Mouse (Mus musculus): ENCODE measurements at regions not wholly inside any gene's neighbourhood (a gene's known extent, or its start where the extent isn't known, plus 50 kb on each side); places are given as distances from the start of the nearest gene placed in this dataset.

- Histone ChIP-seq H3K4me2 (ENCODE audit: low read depth, low read length) (no peak overlapping the region), H3K9me3 (ENCODE audit: low read length) (no peaks in the 10 kb centered on the region), H3K4me3 (ENCODE audit: low read length) (no peak overlapping the region), H3K27me3 (ENCODE audit: insufficient read depth, low read length) (no peaks in the 10 kb centered on the region; the same call in 1 of the 2 replicates), H3K9ac (replicated peaks; ENCODE audit: low read length) (no peak overlapping the region), H3K27ac (no peak overlapping the region), H3K4me1 (ENCODE audit: insufficient read depth, low read length) (no peaks in the 10 kb centered on the region), H3K36me3 (ENCODE audit: insufficient read depth, low read length) (no peaks in the 10 kb centered on the region)
- TF ChIP-seq CTCF (IDR thresholded peaks at IDR 0.05; ENCODE audit: low read depth) = no peak
- WGBS = 48% methylated on average over 13 of the region's 13 CpGs
- ATAC-seq = peak; percentile 61
- DNase-seq (ENCODE audit: low spot score) = no peak
Observed at GRCm38 (mm10) chrX:99358051-99358617, 112.9 kb downstream of the Pja1 start.

GRCm38 (mm10) chrX:99355128-99355527, 115.9 kb downstream of the Pja1 start:
- Histone ChIP-seq H3K27ac (no peak overlapping the region), H3K4me2 (ENCODE audit: low read depth, low read length) (no peak overlapping the region), H3K4me1 (ENCODE audit: insufficient read depth, low read length) (no peaks in the 10 kb centered on the region), H3K9ac (replicated peaks; ENCODE audit: low read length) (no peak overlapping the region), H3K4me3 (ENCODE audit: low read length) (no peak overlapping the region), H3K36me3 (ENCODE audit: insufficient read depth, low read length) (no peaks in the 10 kb centered on the region), H3K27me3 (ENCODE audit: insufficient read depth, low read length) (no peaks in the 10 kb centered on the region), H3K9me3 (ENCODE audit: low read length) (no peaks in the 10 kb centered on the region)
- 77% methylated on average over 5 of the region's 5 CpGs for WGBS
- no peak for TF ChIP-seq CTCF (IDR thresholded peaks at IDR 0.05; ENCODE audit: low read depth)
- no peak for DNase-seq (ENCODE audit: low spot score)
- ATAC-seq = no peak

- H3K4me2 ChIP-seq (ENCODE audit: low read depth, low read length) = no peak overlapping the region
- no peak overlapping the region for H3K27ac ChIP-seq
- no peak for ATAC-seq
- no peaks in the 10 kb centered on the region for H3K27me3 ChIP-seq (ENCODE audit: insufficient read depth, low read length)
- no peak overlapping the region for H3K9ac ChIP-seq (replicated peaks; ENCODE audit: low read length)
- no peak for DNase-seq (ENCODE audit: low spot score)
- TF ChIP-seq CTCF (IDR thresholded peaks at IDR 0.05; ENCODE audit: low read depth) = no peak
- no peaks in the 10 kb centered on the region for H3K36me3 ChIP-seq (ENCODE audit: insufficient read depth, low read length)
- no peaks in the 10 kb centered on the region for H3K4me1 ChIP-seq (ENCODE audit: insufficient read depth, low read length)
- no peaks in the 10 kb centered on the region for H3K9me3 ChIP-seq (ENCODE audit: low read length)
- no peak overlapping the region for H3K4me3 ChIP-seq (ENCODE audit: low read length)
- WGBS = 60% methylated on average over 3 of the region's 3 CpGs
Observed at GRCm38 (mm10) chrX:99350233-99350632, 120.8 kb downstream of the Pja1 start.

- TF ChIP-seq CTCF (IDR thresholded peaks at IDR 0.05; ENCODE audit: low read depth) = no peak
- DNase-seq (ENCODE audit: low spot score) (no peak), ATAC-seq (no peak)
- H3K4me3 ChIP-seq (ENCODE audit: low read length) = no peak overlapping the region
- no peaks in the 10 kb centered on the region for H3K36me3 ChIP-seq (ENCODE audit: insufficient read depth, low read length)
- no peaks in the 10 kb centered on the region for H3K27me3 ChIP-seq (ENCODE audit: insufficient read depth, low read length)
- H3K9me3 ChIP-seq (ENCODE audit: low read length) = no peaks in the 10 kb centered on the region
- H3K27ac ChIP-seq = no peak overlapping the region
- H3K4me1 ChIP-seq (ENCODE audit: insufficient read depth, low read length) = no peaks in the 10 kb centered on the region
- no peak overlapping the region for H3K9ac ChIP-seq (replicated peaks; ENCODE audit: low read length)
- no peak overlapping the region for H3K4me2 ChIP-seq (ENCODE audit: low read depth, low read length)
- WGBS = 91% methylated on average over 6 of the region's 6 CpGs
Observed at GRCm38 (mm10) chrX:99340223-99340622, 130.8 kb downstream of the Pja1 start.

GRCm38 (mm10) chrX:99339081-99339876, 131.8 kb downstream of the Pja1 start:
- H3K4me1 ChIP-seq (ENCODE audit: insufficient read depth, low read length) = no peaks in the 10 kb centered on the region
- H3K27me3 ChIP-seq (ENCODE audit: insufficient read depth, low read length) = no peaks in the 10 kb centered on the region
- 33% methylated on average over 8 of the region's 9 CpGs for WGBS
- no peak overlapping the region for H3K4me2 ChIP-seq (ENCODE audit: low read depth, low read length)
- ATAC-seq = no peak
- no peak for DNase-seq (ENCODE audit: low spot score)
- no peaks in the 10 kb centered on the region for H3K9me3 ChIP-seq (ENCODE audit: low read length)
- no peak overlapping the region for H3K27ac ChIP-seq
- no peak overlapping the region for H3K4me3 ChIP-seq (ENCODE audit: low read length)
- 0 out of 2 replicates have a peak, but pooled peaks have one; percentile 13 for TF ChIP-seq CTCF (IDR thresholded peaks at IDR 0.05; ENCODE audit: low read depth)
- no peak overlapping the region for H3K9ac ChIP-seq (replicated peaks; ENCODE audit: low read length)
- no peaks in the 10 kb centered on the region for H3K36me3 ChIP-seq (ENCODE audit: insufficient read depth, low read length)

GRCm38 (mm10) chrX:99336616-99337553, 134.2 kb downstream of the Pja1 start:
- no peak overlapping the region for H3K4me3 ChIP-seq (ENCODE audit: low read length)
- no peaks in the 10 kb centered on the region for H3K36me3 ChIP-seq (ENCODE audit: insufficient read depth, low read length)
- no peak overlapping the region for H3K9ac ChIP-seq (replicated peaks; ENCODE audit: low read length)
- 52% methylated on average over 8 of the region's 8 CpGs for WGBS
- H3K4me2 ChIP-seq (ENCODE audit: low read depth, low read length) = no peak overlapping the region
- no peaks in the 10 kb centered on the region for H3K27me3 ChIP-seq (ENCODE audit: insufficient read depth, low read length)
- no peak for TF ChIP-seq CTCF (IDR thresholded peaks at IDR 0.05; ENCODE audit: low read depth)
- DNase-seq (ENCODE audit: low spot score) = no peak
- ATAC-seq = no peak
- no peaks in the 10 kb centered on the region for H3K9me3 ChIP-seq (ENCODE audit: low read length)
- H3K4me1 ChIP-seq (ENCODE audit: insufficient read depth, low read length) = no peaks in the 10 kb centered on the region
- no peak overlapping the region for H3K27ac ChIP-seq
